Mouse (Mus musculus): Measurements from ENCODE around the gene Wdr89.

Gene Wdr89

DNA sequence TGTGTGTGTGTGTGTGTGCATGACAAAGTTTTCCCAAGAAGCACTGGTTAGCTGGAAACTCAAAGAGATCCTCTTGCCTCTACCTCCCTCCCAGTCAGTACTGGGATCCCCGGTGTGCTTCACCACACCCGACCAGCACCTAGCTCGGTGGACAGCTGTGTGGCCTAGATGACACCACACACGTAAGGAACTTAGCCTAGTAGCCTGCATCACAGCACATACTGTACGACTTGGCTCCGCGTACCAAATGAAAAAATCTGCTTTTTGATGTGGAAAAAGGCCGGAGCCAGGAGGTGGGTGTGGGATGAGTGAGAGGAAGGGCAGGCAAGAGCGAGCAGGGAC is 450 bp downstream of the Wdr89 start:
- DNase-seq (ENCODE audit: low spot score), result no peak

DNA sequence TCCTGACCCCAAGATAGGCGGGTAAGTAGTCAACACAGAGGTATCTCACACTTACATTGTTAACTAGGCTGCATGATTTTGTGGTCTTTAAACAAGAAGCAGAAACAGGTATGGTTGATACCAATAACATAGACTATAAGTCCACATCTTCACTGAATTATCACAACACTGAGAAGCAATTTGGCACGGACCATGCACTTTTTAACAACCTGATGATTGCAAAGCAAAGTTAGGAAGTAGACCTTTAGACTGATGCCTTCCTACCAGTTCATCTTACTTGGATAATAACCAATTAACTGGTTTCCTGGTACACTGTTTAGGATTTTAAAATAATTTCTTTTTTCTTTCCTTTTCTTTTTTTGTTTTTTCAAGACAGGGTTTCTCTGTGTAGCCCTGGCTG is 1.1 kb downstream of the Wdr89 start:
- DNase-seq (ENCODE audit: low spot score), result no peak

- DNase-seq (ENCODE audit: low spot score), result no peak
Measured at GRCm38 (mm10) chr12:75666939-75667338, 2.4 kb downstream of the Wdr89 start.

DNA sequence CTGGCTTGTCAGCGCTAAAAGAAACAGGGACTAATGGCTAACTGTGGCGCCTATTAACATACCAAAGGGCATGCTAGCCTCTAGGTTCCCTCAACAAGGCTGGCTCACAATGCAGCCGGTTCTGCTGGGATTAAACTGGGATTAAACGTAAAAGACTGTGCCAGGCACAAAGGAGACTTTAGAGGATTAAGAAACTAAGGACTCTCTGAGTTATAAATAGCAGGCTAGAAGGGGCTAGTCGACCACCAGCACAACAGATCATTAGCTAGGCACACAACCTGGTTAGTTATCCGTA is 4.9 kb downstream of the Wdr89 start:
- no peak for DNase-seq (ENCODE audit: low spot score)

GRCm38 (mm10) chr12:75663646-75664515 is 5.5 kb downstream of the Wdr89 start:
- no peak for DNase-seq (ENCODE audit: low spot score)

DNA sequence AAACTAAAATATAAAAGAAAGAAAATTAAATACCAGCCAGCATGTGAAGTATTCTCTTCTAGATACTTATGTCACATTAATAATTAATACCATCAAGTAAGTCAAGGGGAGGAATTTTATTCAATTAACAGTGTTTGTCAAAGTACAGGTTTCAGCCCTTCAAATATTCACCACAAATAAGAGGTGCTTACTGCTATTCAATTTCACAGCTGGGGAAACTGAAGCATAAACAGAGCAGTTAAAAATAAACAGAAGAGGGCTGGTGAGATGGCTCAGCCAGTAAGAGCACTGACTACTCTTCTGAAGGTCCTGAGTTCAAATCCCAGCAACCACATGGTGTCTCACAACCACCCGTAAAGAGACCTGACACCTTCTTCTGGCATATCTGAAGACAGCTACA is 7.0 kb downstream of the Wdr89 start:
- no peak for DNase-seq (ENCODE audit: low spot score)

DNA sequence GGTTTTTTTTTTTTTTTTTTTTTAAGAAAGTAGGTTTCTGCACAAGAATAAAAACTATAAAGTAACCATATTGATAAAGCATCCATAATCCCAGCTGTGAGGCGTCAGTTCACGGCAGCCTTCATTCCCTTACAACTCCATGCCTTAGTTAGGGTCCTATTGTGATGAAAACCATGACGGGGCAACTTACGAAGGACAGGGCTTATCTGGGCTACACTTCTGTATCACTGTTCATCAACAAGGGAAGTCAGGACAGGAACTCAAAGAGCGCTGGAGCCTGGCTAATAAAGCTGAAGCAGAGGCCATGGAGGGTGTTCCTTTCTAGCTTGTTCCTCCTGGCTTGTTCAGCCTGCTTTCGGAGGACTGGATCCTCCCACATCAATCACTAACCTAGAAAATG is 10.9 kb downstream of the Wdr89 start:
- DNase-seq (ENCODE audit: low spot score), result no peak

DNA sequence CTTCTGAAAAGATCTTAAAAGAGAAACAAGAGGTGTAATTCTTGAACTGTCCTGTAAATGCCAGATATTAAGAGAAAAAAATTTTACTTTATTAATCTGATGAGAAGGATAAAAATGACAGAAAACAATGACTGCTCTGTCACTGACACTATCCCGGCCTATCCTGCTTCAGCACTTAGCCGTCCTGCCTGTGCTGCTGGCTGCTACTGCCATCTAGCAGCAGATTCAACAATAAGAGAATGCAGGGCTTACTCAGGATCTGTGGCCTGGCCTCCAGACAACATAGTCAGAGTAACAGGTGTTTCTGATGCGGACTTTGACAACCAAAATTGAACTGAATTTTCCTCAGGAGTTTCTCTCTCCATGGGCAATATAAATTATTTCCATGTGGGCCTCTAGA is 12.8 kb downstream of the Wdr89 start:
- peak; percentile 46 for DNase-seq (ENCODE audit: low spot score)

GRCm38 (mm10) chr12:75654247-75654801 is 15.0 kb downstream of the Wdr89 start:
- DNase-seq (ENCODE audit: low spot score), result no peak

GRCm38 (mm10) chr12:75649706-75650093 is 19.6 kb downstream of the Wdr89 start:
- no peak for DNase-seq (ENCODE audit: low spot score)

GRCm38 (mm10) chr12:75649058-75649705 is 20.2 kb downstream of the Wdr89 start:
- no peak for DNase-seq (ENCODE audit: low spot score)

- DNase-seq (ENCODE audit: low spot score), result no peak
Measured at GRCm38 (mm10) chr12:75648281-75648680, 21.1 kb downstream of the Wdr89 start.

- DNase-seq (ENCODE audit: low spot score), result no peak
Measured at GRCm38 (mm10) chr12:75647663-75648062, 21.7 kb downstream of the Wdr89 start.

DNA sequence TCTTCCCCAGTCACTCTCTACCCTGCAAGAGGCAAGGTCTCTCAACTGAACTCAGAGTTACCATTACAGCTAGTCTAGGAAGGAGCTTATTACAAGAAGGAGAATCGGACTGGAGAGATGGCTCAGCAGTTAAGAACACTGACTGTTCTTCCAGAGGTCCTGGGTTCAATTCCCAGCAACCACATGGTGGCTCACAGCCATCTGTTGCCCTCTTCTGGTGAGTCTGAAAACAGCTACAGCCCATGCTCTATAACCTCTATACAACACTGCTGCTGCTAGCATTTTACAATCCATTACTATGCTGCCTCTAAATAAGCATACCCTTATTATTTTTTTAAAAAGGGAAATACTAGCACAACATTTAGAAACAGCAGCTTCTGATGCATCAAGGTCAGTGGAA is 23.6 kb downstream of the Wdr89 start:
- DNase-seq (ENCODE audit: low spot score), result no peak

DNA sequence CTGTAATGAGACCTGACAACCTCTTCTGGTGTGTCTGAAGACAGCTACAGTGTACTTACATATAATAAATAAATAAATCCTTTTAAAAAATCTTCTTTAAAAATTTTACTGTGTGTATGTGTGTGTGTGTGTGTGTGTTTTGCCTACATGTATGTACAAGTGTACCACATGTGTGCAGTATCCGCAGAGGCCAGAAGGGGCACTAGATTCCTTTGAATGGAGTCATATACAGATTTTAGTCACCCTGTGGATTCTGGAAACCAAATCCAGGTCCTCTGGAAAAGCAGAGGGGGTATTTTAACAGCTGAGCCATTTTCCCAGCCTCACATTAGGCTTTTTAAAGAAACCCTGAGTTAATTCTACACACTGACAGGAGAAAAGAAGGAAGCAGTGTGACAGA is 27.6 kb downstream of the Wdr89 start:
- no peak for DNase-seq (ENCODE audit: low spot score)

GRCm38 (mm10) chr12:75638345-75638744 is 31.0 kb downstream of the Wdr89 start:
- no peak for DNase-seq (ENCODE audit: low spot score)

- DNase-seq (ENCODE audit: low spot score), result no peak
Measured at GRCm38 (mm10) chr12:75637103-75637502, 32.2 kb downstream of the Wdr89 start.

DNA sequence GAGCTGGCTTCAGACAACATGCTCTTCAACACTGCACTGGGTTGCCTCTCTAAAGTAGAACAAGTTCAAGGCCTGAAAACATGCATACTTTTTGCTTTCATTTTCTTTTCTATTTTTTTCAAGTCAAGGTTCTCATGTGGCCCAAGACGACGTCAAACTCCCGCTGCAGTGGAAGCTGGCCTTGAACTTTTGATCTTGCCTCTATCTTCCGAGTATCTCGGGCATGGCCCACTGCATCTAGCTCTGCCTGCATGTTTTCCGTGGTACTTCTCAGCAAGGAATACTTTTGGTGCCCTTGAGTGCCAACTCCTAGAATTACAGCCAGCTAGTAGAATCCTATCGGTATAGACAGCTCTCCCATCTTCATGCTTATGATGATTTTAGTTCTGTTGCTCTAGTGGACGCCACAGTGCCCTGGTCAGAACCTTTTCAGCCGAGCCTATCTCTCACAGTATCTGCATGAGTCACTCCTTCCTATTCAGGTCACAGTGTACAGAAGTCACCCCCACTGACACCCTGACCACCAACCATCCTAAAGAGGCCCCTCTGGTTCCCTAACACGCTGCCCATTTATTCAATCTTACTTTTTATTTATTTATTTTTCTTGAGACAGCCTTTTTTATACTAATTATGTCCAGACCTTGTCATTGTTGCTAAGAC is 33.4 kb downstream of the Wdr89 start:
- DNase-seq (ENCODE audit: low spot score), result no peak

DNA sequence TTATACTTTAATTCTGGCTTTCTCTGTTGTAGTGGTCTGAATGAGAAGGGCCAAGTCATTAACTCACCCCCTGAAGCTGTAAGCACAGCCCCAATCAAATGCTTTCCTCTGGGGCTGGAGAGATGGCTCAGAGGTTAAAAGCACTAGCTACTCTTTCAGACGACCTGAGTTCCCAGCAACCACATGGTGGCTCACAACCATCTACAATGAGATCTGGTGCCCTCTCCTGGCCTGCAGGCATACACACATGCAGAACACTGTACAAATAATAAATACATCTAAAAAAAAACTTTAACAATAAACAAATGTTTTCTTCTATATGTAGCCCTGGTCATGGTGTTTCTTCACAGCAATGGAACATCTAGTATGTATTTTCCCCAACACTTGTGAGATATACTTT is 39.7 kb downstream of the Wdr89 start:
- no peak for DNase-seq (ENCODE audit: low spot score)

DNA sequence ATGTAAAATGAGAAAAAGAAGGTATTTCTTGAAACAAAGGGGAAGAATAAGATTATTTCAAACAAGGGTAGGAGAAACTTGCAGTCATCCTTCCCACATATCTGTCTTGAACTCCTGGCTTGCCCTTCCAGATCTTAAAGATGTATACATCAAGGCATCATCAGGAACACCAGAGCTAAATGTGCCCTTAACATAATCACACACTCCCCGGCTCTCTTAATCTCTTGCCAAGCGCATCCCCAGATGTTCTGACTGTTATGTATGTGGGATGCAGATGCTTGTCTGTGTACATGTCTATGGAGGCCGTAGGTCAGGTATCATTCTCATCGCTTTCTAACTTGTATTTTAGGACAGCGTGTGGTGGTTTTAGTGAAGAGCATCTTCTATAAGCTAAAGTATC is 46.0 kb downstream of the Wdr89 start:
- no peak for DNase-seq (ENCODE audit: low spot score)

- DNase-seq (ENCODE audit: low spot score), result no peak
Measured at GRCm38 (mm10) chr12:75622835-75623234, 46.5 kb downstream of the Wdr89 start.

DNA sequence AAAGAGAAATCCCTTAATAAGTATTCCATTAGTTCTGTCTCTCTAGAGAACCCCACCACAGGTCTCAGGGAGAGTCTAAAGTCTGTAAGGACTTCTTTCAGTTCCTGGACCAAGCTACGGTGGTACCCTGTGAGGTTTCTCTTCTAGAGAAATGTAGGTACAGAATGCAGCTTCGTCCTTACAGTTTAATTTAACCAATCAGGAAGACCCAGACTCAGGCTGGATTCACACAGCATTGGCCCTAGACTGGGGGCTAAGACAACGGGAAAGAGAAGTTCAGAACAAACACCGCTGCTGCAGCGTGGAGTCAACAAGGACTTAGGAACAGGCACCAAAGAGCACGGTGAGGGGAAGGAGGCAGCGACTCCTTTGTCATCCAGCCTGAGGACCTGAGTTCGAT is 52.5 kb downstream of the Wdr89 start:
- no peak for DNase-seq (ENCODE audit: low spot score)

- peak; percentile 37 for DNase-seq (ENCODE audit: low spot score)
Measured at GRCm38 (mm10) chr12:75616158-75616791, 53.1 kb downstream of the Wdr89 start.
